Mouse (Mus musculus) layer of hippocampus, postnatal 25 days (tissue): Measurements from ENCODE around the gene Nckap5. TPM values are rescaled to one million over a fixed set of nuclear protein-coding genes. Genes with fewer than 3 reads are reported as not detected.

Experiments used
- DNase-seq, 2 experiments: peaks; one replicate each; pipeline ENCODE4 v3.0.0; 2022; ENCODE audit warnings: mixed read lengths in 2 of 2, low spot score in 1 of 2; ENCODE audit errors: extremely low spot score in 1 of 2
- total RNA-seq, 2 experiments: library from RNA; stranded (reverse); gene quantifications; 2 replicates each; pipeline ENCODE4 v1.2.3; 2021

Nckap5 gene
- total RNA-seq, 2 experiments from 2014 or later: 9.1 to 13.8 TPM

- no peak for DNase-seq
These were observed 862.9 kb downstream of the Nckap5 start for GRCm38 (mm10) chr1:125967671-125968070.

GRCm38 (mm10) chr1:125951026-125951425, 879.6 kb downstream of the Nckap5 start:
- DNase-seq: no peak

DNA sequence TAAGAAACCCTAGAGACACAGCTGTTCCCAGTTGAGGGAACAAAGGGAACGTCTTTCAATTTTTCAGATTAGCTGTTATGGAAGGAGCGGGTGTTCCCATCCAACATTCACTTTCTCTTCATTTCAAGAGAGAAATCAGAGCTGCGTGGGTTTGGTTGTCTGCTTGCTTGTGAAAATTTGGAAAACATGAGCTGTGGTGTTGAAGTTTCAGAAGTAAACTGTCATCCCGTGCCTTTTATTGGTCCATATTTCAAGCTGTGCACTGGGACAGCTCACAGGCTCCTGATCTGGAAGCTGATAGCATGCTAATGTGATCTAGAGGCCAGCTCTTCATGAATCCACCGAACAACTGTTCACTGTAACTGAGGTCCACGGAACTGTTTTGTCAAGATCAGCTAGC, 881.5 kb downstream of the Nckap5 start:
- no peak for DNase-seq

DNA sequence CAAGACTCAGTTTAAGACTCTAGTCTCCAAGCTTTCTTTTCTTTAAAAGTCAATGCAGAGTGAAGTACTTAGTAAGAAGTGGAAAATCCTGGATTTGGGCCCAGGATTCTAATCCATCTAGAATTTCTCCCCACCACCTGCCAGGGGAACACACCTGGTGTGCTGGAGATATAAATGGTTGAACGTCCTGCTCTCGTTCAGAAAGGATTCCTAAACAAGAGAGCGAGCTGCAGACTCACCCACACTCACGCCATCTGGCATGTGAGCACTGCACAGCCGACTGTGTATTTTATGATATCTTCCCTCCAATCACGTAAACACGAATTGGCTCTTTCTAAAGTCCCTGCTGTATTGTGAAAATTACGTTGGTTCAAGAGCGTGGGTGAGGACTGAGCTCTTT, 885.5 kb downstream of the Nckap5 start:
- peak; percentile 25 to 27 for DNase-seq

GRCm38 (mm10) chr1:125943305-125943704, 887.3 kb downstream of the Nckap5 start:
- DNase-seq: no peak

DNA sequence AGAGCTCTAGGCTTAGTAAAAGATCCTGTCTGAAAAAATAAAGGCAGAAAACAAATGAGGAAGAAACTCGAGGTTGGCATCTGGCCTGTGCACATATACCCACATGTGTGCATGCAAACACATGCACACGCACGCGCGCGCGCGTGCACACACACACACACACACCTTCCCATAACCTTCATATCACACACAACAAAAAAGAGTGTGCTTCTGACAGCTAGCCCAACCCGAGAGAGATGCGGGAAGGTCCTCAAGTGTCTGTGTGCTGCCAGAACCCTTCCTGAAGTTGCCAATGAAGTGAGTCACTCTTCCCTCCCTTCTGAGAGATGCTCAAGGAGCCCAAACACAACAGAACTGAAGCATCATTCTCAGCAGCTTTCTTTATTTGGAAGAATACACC, 905.1 kb downstream of the Nckap5 start:
- DNase-seq: no peak

GRCm38 (mm10) chr1:125923062-125923461, 907.5 kb downstream of the Nckap5 start:
- no peak for DNase-seq

GRCm38 (mm10) chr1:125920696-125921095, 909.9 kb downstream of the Nckap5 start:
- no peak for DNase-seq

DNA sequence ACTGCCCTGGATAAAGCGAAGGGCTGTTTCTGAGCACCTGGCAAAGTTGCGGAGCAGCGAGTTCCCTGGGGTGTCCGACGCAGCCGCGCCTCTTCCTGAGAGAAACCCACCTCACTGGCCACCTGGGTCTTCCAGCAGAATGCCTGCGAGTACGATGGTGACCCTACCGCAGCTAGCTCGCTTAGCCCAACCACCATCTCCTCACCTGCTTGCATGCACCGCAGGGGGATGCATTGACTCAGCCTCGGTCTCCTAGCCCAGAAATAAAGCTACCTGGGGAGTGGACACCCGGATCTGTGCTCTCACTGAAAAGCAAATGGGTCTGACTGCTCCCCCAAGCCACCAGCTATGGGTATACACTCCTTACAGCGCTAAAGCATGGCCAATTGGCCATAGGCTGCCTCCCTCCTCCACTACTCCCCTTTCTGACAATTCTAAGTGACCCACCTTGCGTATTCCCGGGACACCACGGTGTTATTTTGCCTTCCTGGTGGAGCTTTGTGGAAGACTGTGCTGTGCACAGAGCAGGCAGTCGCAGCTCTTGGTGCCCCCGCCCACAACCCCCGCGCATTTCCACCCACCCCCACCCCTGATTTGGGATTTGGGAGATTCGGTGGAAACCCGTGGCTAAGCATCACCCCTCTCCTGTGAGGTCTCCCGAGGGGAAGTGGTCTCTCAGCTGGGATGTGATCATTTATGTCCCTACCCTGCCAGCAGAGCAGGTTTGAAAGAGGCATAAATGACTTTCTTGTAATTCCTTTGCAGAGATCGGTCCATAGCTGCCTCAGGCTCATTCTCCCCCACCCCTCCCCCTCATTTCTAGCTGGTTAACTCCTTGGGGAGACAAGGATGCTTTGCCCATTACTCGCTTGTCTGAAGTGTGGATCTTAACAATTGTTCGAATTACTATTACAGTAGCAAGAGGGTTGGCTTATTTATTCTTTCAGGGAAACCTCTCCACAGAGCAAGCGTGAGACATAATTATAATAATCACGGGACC, 917.7 kb downstream of the Nckap5 start, which contains the start of gene Lypd1:
Gene Lypd1 (minus strand): TSS at position 501 of the 1,000 bp plus-strand sequence.
- DNase-seq: peak; percentile 7 to 12

GRCm38 (mm10) chr1:125911901-125912445, 918.6 kb downstream of the Nckap5 start:
- peak; percentile 37 to 46 for DNase-seq

DNA sequence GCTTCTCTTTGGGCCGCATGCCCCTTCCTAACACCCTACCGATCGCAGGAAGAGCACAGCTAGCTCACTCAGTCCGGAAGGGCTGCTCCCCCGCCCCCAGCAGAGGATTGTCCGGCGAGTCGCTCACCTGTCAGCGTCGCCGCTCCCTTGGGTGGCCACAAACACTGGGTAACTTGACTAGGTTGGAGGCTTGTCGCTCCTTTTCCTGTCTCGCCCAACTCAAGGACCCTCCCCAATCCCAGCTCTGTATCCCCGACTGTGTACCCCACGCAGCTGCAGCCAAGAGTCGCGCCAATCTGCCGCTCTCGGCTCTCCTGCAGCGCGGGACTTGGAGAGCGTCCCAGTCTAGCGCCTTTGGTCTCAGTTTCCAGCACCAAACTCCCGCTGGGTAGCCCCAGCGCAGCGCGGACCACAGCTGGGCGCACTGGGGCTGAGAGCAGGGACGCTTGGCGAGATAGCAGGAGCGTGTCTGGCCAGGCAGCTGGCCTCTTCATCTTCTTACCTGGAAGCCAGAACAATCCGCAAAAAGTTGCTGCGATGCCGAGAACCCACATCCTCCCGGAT, 919.2 kb downstream of the Nckap5 start:
- DNase-seq: peak; percentile 45 to 57

DNA sequence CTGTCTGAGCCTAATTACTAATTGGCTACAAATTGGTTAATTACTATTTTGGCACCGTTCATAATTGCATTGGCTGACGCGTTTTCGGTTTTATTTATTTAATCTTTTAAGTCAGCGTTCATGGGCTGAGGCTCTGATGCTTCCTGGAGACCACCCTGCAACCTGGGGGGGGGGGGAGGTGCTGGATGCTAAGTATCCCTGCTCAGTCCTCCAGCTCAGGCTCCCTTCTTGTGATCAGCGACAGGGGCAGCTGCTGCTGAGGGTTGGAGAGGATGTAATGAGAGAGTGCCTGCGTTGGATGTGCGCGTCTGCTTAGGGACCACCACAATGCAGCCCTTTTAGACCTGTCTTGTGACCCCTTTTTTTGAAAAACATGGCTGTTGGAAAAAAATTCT, 919.7 kb downstream of the Nckap5 start:
- no peak for DNase-seq

GRCm38 (mm10) chr1:125910211-125910870, 920.3 kb downstream of the Nckap5 start:
- peak; percentile 19 to 29 for DNase-seq

DNA sequence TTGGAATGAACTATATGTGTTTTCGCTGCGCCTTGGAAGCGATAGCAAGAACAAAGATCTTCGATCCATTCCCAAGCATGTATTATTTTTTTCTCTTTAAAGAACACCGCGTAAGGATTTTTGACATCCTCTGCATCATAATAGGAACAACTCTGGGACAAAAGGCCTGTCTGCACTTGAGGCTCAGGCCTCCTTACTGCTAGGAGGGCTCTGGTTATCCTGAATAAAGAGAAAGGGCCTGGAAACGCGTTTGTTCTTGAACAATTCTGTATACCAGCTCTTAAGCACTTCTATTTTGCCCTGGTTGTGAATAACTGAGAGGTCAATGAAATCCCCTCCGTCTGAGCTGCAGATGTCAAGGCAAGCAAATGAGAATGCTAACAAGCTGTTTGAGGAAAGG, 937.4 kb downstream of the Nckap5 start:
- DNase-seq: no peak

DNA sequence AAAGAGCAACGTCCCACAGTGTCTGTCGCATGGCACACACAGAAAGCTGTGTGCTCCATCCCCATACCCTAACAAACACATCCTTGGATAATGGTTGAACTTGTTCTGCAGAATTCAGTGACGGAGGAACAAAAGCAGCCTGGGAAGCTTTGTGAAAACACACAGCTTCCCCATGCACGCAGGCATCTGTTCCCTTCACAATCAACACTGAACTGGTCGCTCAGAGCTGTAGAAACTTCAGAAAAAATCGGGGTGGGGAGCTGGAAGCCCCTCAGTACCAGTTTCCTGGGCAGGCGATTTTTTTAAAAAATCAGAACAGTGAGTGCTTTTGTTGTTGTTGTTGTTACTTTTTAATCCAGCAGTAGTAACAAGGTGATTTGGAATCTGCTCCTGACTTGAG, 960.5 kb downstream of the Nckap5 start:
- no peak for DNase-seq
